Mouse (Mus musculus) layer of hippocampus, postnatal 25 days (tissue): Measurements from ENCODE around the gene Dcdc2b. TPM values are rescaled to one million over a fixed set of nuclear protein-coding genes. Genes with fewer than 3 reads are reported as not detected.

Source experiments
- DNase-seq, 2 experiments: peaks; one replicate each; pipeline ENCODE4 v3.0.0; 2022; ENCODE audit warnings: mixed read lengths in 2 of 2, low spot score in 1 of 2; ENCODE audit errors: extremely low spot score in 1 of 2
- total RNA-seq, 2 experiments: library from RNA; stranded (reverse); gene quantifications; 2 replicates each; pipeline ENCODE4 v1.2.3; 2021

The Dcdc2b gene
- total RNA-seq, result 1 to 10 TPM; 3.6 to 6.8 TPM

- DNase-seq, result no peak
Observed at GRCm38 (mm10) chr4:129614093-129614492, at the start of gene Dcdc2b. Gene Dcdc2b (minus strand): TSS chr4:129614257.

- DNase-seq, result no peak
Observed at GRCm38 (mm10) chr4:129662255-129662813, 48.3 kb upstream of the Dcdc2b start.

GRCm38 (mm10) chr4:129661584-129661983 is 47.5 kb upstream of the Dcdc2b start:
- no peak for DNase-seq

GRCm38 (mm10) chr4:129654770-129655169 is 40.7 kb upstream of the Dcdc2b start:
- DNase-seq, result no peak

- no peak for DNase-seq
Observed at GRCm38 (mm10) chr4:129650359-129650758, 36.3 kb upstream of the Dcdc2b start.

- no peak for DNase-seq
Observed at GRCm38 (mm10) chr4:129648656-129649055, 34.6 kb upstream of the Dcdc2b start.

GRCm38 (mm10) chr4:129645204-129645603 is 31.1 kb upstream of the Dcdc2b start:
- DNase-seq, result no peak

GRCm38 (mm10) chr4:129641756-129642155 is 27.7 kb upstream of the Dcdc2b start:
- DNase-seq, result no peak

- DNase-seq, result peak; percentile 90 to 96
Observed at GRCm38 (mm10) chr4:129640638-129641467, 26.8 kb upstream of the Dcdc2b start, which contains the start of gene Txlna. Gene Txlna (minus strand): TSS chr4:129641065.

- no peak for DNase-seq
Observed at GRCm38 (mm10) chr4:129640101-129640637, 26.1 kb upstream of the Dcdc2b start.

GRCm38 (mm10) chr4:129639221-129639620 is 25.2 kb upstream of the Dcdc2b start:
- no peak for DNase-seq

GRCm38 (mm10) chr4:129633852-129634251 is 19.8 kb upstream of the Dcdc2b start:
- no peak for DNase-seq

GRCm38 (mm10) chr4:129631867-129632266 is 17.8 kb upstream of the Dcdc2b start:
- DNase-seq, result no peak

- no peak for DNase-seq
Observed at GRCm38 (mm10) chr4:129630944-129631343, 16.9 kb upstream of the Dcdc2b start.

GRCm38 (mm10) chr4:129626035-129626434 is 12.0 kb upstream of the Dcdc2b start:
- DNase-seq, result no peak

- no peak for DNase-seq
Observed at GRCm38 (mm10) chr4:129625496-129625895, 11.4 kb upstream of the Dcdc2b start.

GRCm38 (mm10) chr4:129625029-129625370 is 10.9 kb upstream of the Dcdc2b start:
- peak in 1 of 2 experiments; percentile 54 for DNase-seq

GRCm38 (mm10) chr4:129624281-129625028 is 10.4 kb upstream of the Dcdc2b start:
- peak; percentile 66 to 70 for DNase-seq

- DNase-seq, result peak in 1 of 2 experiments; percentile 42
Observed at GRCm38 (mm10) chr4:129623681-129624091, 9.6 kb upstream of the Dcdc2b start, which contains the start of gene Ccdc28b. Gene Ccdc28b (minus strand): TSS chr4:129623947.

GRCm38 (mm10) chr4:129622803-129623535 is 8.9 kb upstream of the Dcdc2b start:
- no peak for DNase-seq
